In the genomic region with DNA sequence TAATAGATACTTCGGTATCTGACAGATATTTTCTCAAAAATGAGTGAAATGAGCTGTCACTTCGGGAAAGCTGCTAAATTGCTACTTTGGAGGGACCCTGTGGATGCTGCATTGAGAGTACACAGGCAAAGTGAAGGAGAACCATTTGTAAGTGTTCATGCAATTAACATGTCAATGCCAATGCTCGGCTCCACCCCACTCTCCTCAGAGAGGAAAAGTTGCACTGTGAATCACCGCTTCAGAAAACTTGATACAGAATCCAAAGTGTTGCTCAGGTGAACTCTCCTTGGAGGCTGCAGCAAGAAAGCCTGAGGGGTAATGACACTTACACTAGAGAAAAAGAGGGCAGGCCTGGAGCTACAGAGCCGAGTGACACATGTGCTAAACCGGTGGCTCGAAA, we compare ENCODE assay signal across 9 mouse cellular contexts. TPM values are rescaled to one million over a fixed set of nuclear protein-coding genes. Genes with fewer than 3 reads are reported as not detected.
"Had no signal": no experiment of that assay in that cellular context is flagged by ENCODE, and none has a peak within 500 bp of the region (broad histone marks: within the 10 kb centered on the region; RNA-seq: fewer than 3 reads in every experiment).

No protein-coding gene starts in this region.

- DNase-seq: liver, postnatal 0 days; lung, adult 2 months; lung, postnatal 14 days; lung, postnatal 36 days; right cerebral cortex, postnatal 14 days; thymus, adult 2 months; thymus, postnatal 25 days; thymus, postnatal 4 days had no signal

RNA-seq across cellular contexts. Expression of a gene that starts 46.3 kb away (rescaled TPM):
- total RNA-seq: neutrophil, adult 5-6 weeks had no signal
